Mouse (Mus musculus) B cell, adult 62 days (primary cell): ENCODE results near the gene Ric8a. TPM values are rescaled to one million over a fixed set of nuclear protein-coding genes. Genes with fewer than 3 reads are reported as not detected.

Source experiments
- total RNA-seq: library from RNA; stranded (reverse); gene quantifications from 4 replicates; pipeline ENCODE4 v1.2.4, GENCODE M21; 2023

The Ric8a gene
- 93.4 to 117 TPM (median 99.1 TPM) in 4 replicates for total RNA-seq

DNA sequence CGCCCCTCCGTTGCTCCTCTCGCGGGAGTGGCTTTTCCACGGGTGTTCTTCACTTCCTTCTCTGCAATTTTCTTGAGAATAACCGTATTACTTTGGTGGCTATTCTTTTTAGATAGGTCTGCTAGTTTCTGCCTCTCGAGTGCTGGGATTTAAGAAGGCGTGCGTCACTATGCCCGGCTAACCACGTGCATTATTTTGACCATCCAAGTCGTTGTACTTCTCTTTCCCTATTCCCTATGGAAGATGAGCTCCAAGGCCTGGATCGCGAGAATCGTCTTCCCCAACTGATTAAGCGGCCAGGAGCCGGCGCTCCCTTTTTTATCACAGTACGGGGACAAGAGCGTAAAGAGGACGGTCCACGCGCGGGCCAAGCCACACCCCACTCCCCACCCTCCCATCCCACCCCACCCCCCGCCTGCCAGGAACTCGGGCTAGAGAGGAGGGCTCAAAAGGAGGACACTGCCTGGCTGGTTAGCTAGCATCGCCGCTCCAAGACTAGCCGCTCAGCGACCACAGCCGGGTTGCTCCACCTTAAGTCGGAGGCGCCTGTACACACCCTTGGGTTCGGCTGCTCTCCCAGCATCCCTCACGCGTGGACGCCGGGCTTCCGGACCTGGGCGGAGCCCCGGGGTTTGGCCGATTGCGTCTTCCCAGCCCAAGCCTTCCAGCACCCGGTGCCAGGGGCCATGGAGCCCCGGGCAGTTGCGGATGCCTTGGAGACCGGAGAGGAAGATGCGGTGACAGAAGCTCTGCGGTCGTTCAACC is at the start of gene Ric8a:
Gene Ric8a, plus strand, starts transcription at position 173 of the 765 bp plus-strand sequence.

GRCm38 (mm10) chr7:140821653-140822329 is 35.0 kb upstream of the Ric8a start, which contains the start of gene Zfp941:
TSS of gene Zfp941 (minus strand) at chr7:140822178.

DNA sequence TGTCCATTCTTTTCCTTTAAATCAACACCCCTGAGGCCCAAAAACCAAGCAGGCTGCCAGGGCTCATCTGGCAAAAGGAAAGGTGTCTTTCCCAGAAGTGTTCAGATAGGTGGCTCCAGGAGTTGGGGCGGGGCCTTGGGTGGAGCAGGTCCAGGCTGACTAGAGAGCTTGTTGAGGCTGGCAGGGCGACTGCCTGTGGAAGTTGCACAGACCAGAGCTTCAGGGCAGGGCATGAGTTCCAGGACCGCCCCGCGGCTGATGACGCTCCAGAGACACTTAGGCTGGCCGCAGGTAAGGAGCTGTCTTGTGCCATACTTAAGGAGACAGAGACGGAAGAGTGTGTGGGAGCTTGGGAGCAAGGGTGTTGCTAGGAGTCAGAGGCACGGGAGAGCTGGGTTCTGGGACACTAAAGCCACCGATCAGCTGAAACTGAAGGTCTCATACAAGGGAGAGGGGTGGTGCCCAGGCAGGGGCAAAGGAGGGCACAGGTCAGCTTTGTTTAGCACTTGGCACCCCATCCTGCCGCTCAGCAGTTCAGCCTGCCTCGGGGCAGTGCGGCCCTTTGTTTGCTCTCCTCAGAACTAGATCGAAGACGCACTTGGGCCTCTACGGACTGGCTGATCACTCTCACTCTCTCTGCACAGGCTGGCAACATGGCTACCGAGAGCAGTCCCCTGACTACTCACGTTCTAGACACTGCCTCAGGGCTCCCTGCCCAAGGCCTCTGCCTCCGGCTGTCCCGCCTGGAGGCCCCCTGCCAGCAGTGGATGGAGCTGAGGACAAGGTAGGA is 21.6 kb upstream of the Ric8a start, which contains the start of gene Urah:
Gene Urah, plus strand, starts transcription at position 51 of the 790 bp plus-strand sequence.

GRCm38 (mm10) chr7:140844905-140845665 is 11.7 kb upstream of the Ric8a start, which contains the start of gene Scgb1c1:
TSS of gene Scgb1c1 (plus strand) at chr7:140845547.

DNA sequence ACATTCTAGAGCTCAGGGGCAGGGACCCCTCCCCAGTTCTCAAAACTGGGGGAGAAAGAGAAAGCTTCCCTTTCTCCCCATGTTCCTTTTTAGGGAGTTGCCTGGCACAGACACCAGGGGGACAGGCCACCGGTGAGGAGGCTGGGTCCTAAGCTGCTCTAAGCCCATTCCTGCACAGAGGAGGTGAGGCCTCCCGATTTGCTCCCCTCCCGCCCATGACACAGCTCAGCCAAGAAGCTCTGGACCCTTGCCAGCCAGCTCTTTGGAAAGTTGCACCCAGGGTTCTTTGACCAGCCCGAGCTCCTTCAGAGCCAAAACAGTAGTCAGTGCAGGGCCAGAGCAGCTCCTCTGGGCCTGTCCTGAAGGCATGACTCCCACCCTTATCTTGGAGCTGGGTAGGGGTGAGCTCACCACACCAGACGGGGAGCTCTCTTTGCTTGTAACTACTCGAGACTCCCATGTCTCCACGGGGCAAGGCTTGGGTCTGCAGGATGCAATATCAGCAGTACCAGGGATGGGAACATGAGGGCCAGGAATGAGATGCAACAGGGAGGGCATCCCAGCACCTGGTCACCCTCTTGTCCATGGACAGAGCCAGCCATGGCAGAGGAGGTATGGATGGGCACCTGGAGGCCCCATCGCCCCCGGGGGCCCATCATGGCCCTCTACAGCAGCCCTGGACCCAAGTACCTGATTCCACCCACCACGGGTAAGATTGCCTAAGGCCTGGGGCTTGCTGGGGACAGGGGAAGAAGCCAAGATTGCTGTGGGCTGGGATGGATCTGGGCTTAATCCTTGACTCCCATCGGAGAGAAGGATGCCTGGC is 8.8 kb upstream of the Ric8a start, which contains the start of gene Odf3:
Gene Odf3, plus strand, starts transcription at position 51 of the 826 bp plus-strand sequence.

GRCm38 (mm10) chr7:140855860-140856784 is 635 bp upstream of the Ric8a start, which contains the start of gene Gm45785:
TSS of gene Gm45785 (minus strand) at chr7:140856331.

DNA sequence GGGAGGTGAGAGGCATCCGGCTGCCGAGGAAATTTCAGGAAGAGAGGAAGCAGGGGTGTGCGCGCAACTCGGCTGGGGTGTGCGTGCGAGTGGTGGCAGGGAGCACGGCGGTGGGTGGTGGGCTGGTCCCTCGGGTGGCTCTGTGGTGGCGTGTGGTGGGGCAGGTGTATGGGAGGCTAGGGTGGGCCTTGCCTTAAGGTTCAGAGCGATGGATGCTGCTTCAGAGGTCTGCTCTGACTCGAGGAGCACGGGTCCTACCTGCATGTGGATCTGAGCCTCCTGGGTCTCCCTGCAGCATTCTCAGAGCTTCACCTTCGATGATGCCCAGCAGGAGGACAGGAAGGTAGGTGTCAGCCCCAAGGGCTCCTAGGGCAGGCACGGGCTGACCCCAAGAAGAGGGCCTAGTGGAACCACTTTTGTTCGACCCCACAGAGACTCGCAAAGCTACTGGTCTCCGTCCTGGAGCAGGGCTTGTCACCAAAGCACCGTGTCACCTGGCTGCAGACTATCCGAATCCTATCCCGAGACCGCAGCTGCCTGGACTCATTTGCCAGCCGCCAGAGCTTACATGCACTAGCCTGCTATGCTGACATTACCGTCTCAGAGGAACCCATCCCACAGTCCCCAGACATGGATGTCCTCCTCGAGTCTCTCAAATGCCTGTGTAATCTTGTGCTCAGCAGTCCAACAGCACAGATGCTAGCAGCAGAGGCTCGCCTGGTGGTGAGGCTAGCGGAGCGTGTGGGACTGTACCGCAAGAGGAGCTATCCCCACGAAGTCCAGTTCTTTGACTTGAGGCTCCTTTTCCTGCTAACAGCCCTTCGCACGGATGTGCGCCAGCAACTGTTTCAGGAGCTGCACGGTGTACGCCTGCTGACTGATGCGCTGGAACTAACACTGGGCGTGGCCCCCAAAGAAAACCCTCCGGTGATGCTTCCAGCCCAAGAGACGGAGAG is 1.1 kb downstream of the Ric8a start, which contains the start of gene Bet1l:
Gene Bet1l, minus strand, starts transcription at position 28 of the 956 bp plus-strand sequence.

GRCm38 (mm10) chr7:140881696-140882468 is 25.1 kb downstream of the Ric8a start, which contains the start of the genes Psmd13 and Sirt3:
TSS of gene Psmd13 (plus strand) at chr7:140881968.
TSS of gene Sirt3 (minus strand) at chr7:140882309.

GRCm38 (mm10) chr7:140900220-140900619 is 43.5 kb downstream of the Ric8a start, which contains the start of gene Cox8b:
TSS of gene Cox8b (minus strand) at chr7:140900446.

Other genes starting within 250 kb of the Ric8a start
- gene Olfr61, start 228.0 kb upstream of the Ric8a start, total RNA-seq = not detected in 4 replicates
- not detected in 4 replicates for gene Olfr53, start 210.5 kb upstream of the Ric8a start, total RNA-seq
- gene Olfr539, start 197.0 kb upstream of the Ric8a start, total RNA-seq = not detected in 4 replicates
- gene Olfr45, start 175.0 kb upstream of the Ric8a start, total RNA-seq = not detected in 4 replicates
- not detected in 4 replicates for gene Olfr541, start 159.7 kb upstream of the Ric8a start, total RNA-seq
- gene Cyp2e1, start 93.2 kb upstream of the Ric8a start, total RNA-seq = not detected in 4 replicates
- gene Syce1, start 69.1 kb upstream of the Ric8a start, total RNA-seq = not detected in 4 replicates
- gene Zfp941, start 34.8 kb upstream of the Ric8a start, total RNA-seq = not detected in 4 replicates
- not detected in 4 replicates for gene Urah, start 21.9 kb upstream of the Ric8a start, total RNA-seq
- not detected in 4 replicates for gene Scgb1c1, start 11.4 kb upstream of the Ric8a start, total RNA-seq
- gene Odf3, start 9.2 kb upstream of the Ric8a start, total RNA-seq = not detected in 4 replicates
- gene Gm45785, start 626 bp upstream of the Ric8a start, total RNA-seq = not detected in 4 replicates
- 18.9 to 23.9 TPM (median 22.0 TPM) in 4 replicates for gene Bet1l, start 620 bp downstream of the Ric8a start, total RNA-seq
- 76.1 to 84.1 TPM (median 77.2 TPM) in 4 replicates for gene Psmd13, start 25.0 kb downstream of the Ric8a start, total RNA-seq
- gene Sirt3, start 25.4 kb downstream of the Ric8a start, total RNA-seq = 7.3 to 10.8 TPM (median 8.6 TPM) in 4 replicates
- not detected in 4 replicates for gene Cox8b, start 43.5 kb downstream of the Ric8a start, total RNA-seq
- not detected in 4 replicates for gene Nlrp6, start 63.9 kb downstream of the Ric8a start, total RNA-seq
- gene Pgghg, start 84.4 kb downstream of the Ric8a start, total RNA-seq = 15.9 to 23.8 TPM (median 18.4 TPM) in 4 replicates
- not detected in 4 replicates for gene Ifitm5, start 93.3 kb downstream of the Ric8a start, total RNA-seq
- not detected in 4 replicates for gene Gm45717, start 99.0 kb downstream of the Ric8a start, total RNA-seq
- 10.4 to 16.2 TPM (median 12.9 TPM) in 4 replicates for gene Ifitm2, start 99.0 kb downstream of the Ric8a start, total RNA-seq
- gene Ifitm1, start 110.3 kb downstream of the Ric8a start, total RNA-seq = 1.2 TPM in 1 of 4 replicates, not detected in the others
- gene Ifitm3, start 153.8 kb downstream of the Ric8a start, total RNA-seq = 3.2 to 7.5 TPM (median 4.5 TPM) in 4 replicates
- gene Ifitm6, start 161.0 kb downstream of the Ric8a start, total RNA-seq = 1.6 to 1.9 TPM in 2 of 4 replicates, not detected in the others
- not detected in 4 replicates for gene Gm17387, start 172.2 kb downstream of the Ric8a start, total RNA-seq
- gene B4galnt4, start 204.1 kb downstream of the Ric8a start, total RNA-seq = not detected in 4 replicates
- gene Pkp3, start 221.3 kb downstream of the Ric8a start, total RNA-seq = 21.8 to 29.7 TPM (median 25.9 TPM) in 4 replicates
- gene Sigirr, start 243.6 kb downstream of the Ric8a start, total RNA-seq = 32.1 to 49.7 TPM (median 39.6 TPM) in 4 replicates